Mouse (Mus musculus) embryonic facial prominence, embryonic 12.5 days (tissue): ENCODE results near the gene Ngp. TPM values are rescaled to one million over a fixed set of nuclear protein-coding genes. Genes with fewer than 3 reads are reported as not detected.

Source experiments
- ATAC-seq: fragments of 200-750 bp; cut with Nextera tagmentation; 2 replicates; pipeline ENCODE4 v1.8.0; 2017; ENCODE audit not compliant: insufficient number of reproducible peaks, insufficient read depth, low FRiP score, low TSS enrichment
- H3K27ac ChIP-seq: fragments of 300-500 bp; sonication (generic); 2 replicates; pipeline ENCODE4 v1.5.1; 2016; ENCODE audit warnings: mild to moderate bottlenecking
- H3K27me3 ChIP-seq: fragments of 300-500 bp; sonication (generic); 2 replicates; pipeline ENCODE4 v1.6.1; 2016; ENCODE audit warnings: mild to moderate bottlenecking, moderate library complexity
- H3K36me3 ChIP-seq: fragments of 300-500 bp; sonication (generic); 2 replicates; pipeline ENCODE4 v1.6.1; 2016; ENCODE audit warnings: mild to moderate bottlenecking
- H3K4me1 ChIP-seq: fragments of 300-500 bp; sonication (generic); 2 replicates; pipeline ENCODE4 v1.6.1; 2016
- H3K4me2 ChIP-seq: fragments of 300-500 bp; sonication (generic); replicated peaks from 2 replicates; pipeline ENCODE4 v1.6.1; 2016; ENCODE audit warnings: mild to moderate bottlenecking, moderate library complexity
- H3K4me3 ChIP-seq: fragments of 300-500 bp; sonication (generic); 2 replicates; pipeline ENCODE4 v1.5.1; 2016; ENCODE audit warnings: mild to moderate bottlenecking
- H3K9ac ChIP-seq: fragments of 300-500 bp; sonication (generic); 2 replicates; pipeline ENCODE4 v1.6.1; 2016; ENCODE audit warnings: mild to moderate bottlenecking, moderate library complexity
- H3K9me3 ChIP-seq: fragments of 300-500 bp; sonication (generic); 2 replicates; pipeline ENCODE4 v1.6.1; 2016; ENCODE audit warnings: mild to moderate bottlenecking, moderate library complexity
- WGBS: fragments of 180-500 bp; shearing (Covaris S2); methylation state at CpG from one replicate; pipeline ENCODE4 v1.1.7; 2016; 5-methylcytosine and 5-hydroxymethylcytosine counted together
- polyA plus RNA-seq: library from polyadenylated mRNA; unstranded; fragments of >200 nt; fragmentation: Nextera tagmentation; extraction: Ambion mirVana; gene quantifications from 2 replicates; pipeline ENCODE4 v1.2.1, GENCODE M21; 2016

Gene Ngp
- polyA plus RNA-seq, 1 experiment from 2014 or later = 4.1 TPM

GRCm38 (mm10) chr9:110466179-110466578 lies 46.6 kb downstream of the Ngp start:
- Histone ChIP-seq H3K4me1 (no peaks in the 10 kb centered on the region), H3K9me3 (no peaks in the 10 kb centered on the region), H3K27ac (no peak overlapping the region), H3K4me3 (no peak overlapping the region), H3K36me3 (0 out of 2 replicates have a peak, but pooled peaks cover 4% of the 10 kb centered on the region), H3K27me3 (no peaks in the 10 kb centered on the region), H3K9ac (no peak overlapping the region), H3K4me2 (no peak overlapping the region)
- no peak for ATAC-seq
- 82% methylated on average over 3 of the region's 3 CpGs for WGBS

Other genes with a start within 250 kb of the Ngp start
- gene Cspg5, start 176.0 kb upstream of the Ngp start, polyA plus RNA-seq = 5.3 and 5.4 TPM in 2 replicates
- 34.3 and 38.7 TPM in 2 replicates for gene Elp6, start 114.6 kb upstream of the Ngp start, polyA plus RNA-seq
- 46.6 and 49.3 TPM in 2 replicates for gene Scap, start 86.5 kb upstream of the Ngp start, polyA plus RNA-seq
- gene Ptpn23, start 11.5 kb upstream of the Ngp start, polyA plus RNA-seq = 19.3 and 22.3 TPM in 2 replicates
- gene Klhl18, start 56.9 kb downstream of the Ngp start, polyA plus RNA-seq = 10.3 and 10.9 TPM in 2 replicates
- 1.4 and 1.5 TPM in 2 replicates for gene Kif9, start 57.2 kb downstream of the Ngp start, polyA plus RNA-seq
- gene Setd2, start 112.8 kb downstream of the Ngp start, polyA plus RNA-seq = 46.3 and 47.1 TPM in 2 replicates
- 58.8 and 59.8 TPM in 2 replicates for gene Nradd, start 204.7 kb downstream of the Ngp start, polyA plus RNA-seq
- gene Nbeal2, start 234.4 kb downstream of the Ngp start, polyA plus RNA-seq = 1.2 and 1.7 TPM in 2 replicates
- 118 and 120 TPM in 2 replicates for gene Ccdc12, start 236.8 kb downstream of the Ngp start, polyA plus RNA-seq